Mouse (Mus musculus) right cerebral cortex, adult 2 months (tissue): ENCODE measurements around the gene Steap2.
"Not testable (repeated sequence)": the region's sequence is repeated elsewhere in the genome, so short reads cannot be mapped to it uniquely, and the experiment has no call there.

Experiments used
- DNase-seq, 2 experiments: peaks; one replicate each; pipeline ENCODE4 v3.0.0; 2021 to 2022; ENCODE audit warnings: low spot score in 2 of 2

Steap2 gene

GRCm38 (mm10) chr5:5693956-5694653 lies at the start of gene Steap2:
TSS of gene Steap2 (minus strand) at chr5:5694578.
- DNase-seq, result peak; percentile 18 to 21

- no peak for DNase-seq
Observed at GRCm38 (mm10) chr5:5734445-5734844, 40.1 kb upstream of the Steap2 start.

GRCm38 (mm10) chr5:5732858-5733257 lies 38.5 kb upstream of the Steap2 start:
- DNase-seq, result no peak

GRCm38 (mm10) chr5:5732208-5732607 lies 37.8 kb upstream of the Steap2 start:
- DNase-seq, result no peak

- no peak for DNase-seq
Observed at GRCm38 (mm10) chr5:5729904-5730303, 35.5 kb upstream of the Steap2 start.

GRCm38 (mm10) chr5:5722217-5722616 lies 27.8 kb upstream of the Steap2 start:
- DNase-seq, result no peak

GRCm38 (mm10) chr5:5711032-5711431 lies 16.7 kb upstream of the Steap2 start:
- DNase-seq, result peak in 1 of 2 experiments; percentile 7

GRCm38 (mm10) chr5:5707341-5708278 lies 13.2 kb upstream of the Steap2 start:
- no peak for DNase-seq

GRCm38 (mm10) chr5:5705019-5705418 lies 10.6 kb upstream of the Steap2 start:
- no peak for DNase-seq

- DNase-seq, result no peak
Observed at GRCm38 (mm10) chr5:5700386-5700785, 6.0 kb upstream of the Steap2 start.

GRCm38 (mm10) chr5:5698830-5699229 lies 4.5 kb upstream of the Steap2 start:
- no peak for DNase-seq

- DNase-seq, result no peak
Observed at GRCm38 (mm10) chr5:5695401-5695942, 1.1 kb upstream of the Steap2 start.

GRCm38 (mm10) chr5:5693541-5693955 lies 830 bp downstream of the Steap2 start:
- peak in 1 of 2 experiments; percentile 10 for DNase-seq

GRCm38 (mm10) chr5:5692167-5692738 lies 2.1 kb downstream of the Steap2 start:
- no peak for DNase-seq

GRCm38 (mm10) chr5:5688945-5689540 lies 5.3 kb downstream of the Steap2 start:
- no peak for DNase-seq

- no peak for DNase-seq
Observed at GRCm38 (mm10) chr5:5688228-5688627, 6.2 kb downstream of the Steap2 start.

- DNase-seq, result no peak
Observed at GRCm38 (mm10) chr5:5686973-5687372, 7.4 kb downstream of the Steap2 start.

GRCm38 (mm10) chr5:5684946-5685345 lies 9.4 kb downstream of the Steap2 start:
- DNase-seq, result not testable (repeated sequence)

- DNase-seq, result no peak
Observed at GRCm38 (mm10) chr5:5683292-5683691, 11.1 kb downstream of the Steap2 start.

- no peak for DNase-seq
Observed at GRCm38 (mm10) chr5:5679459-5679858, 14.9 kb downstream of the Steap2 start.

GRCm38 (mm10) chr5:5676082-5676481 lies 18.3 kb downstream of the Steap2 start:
- no peak for DNase-seq

GRCm38 (mm10) chr5:5668920-5669319 lies 25.5 kb downstream of the Steap2 start:
- no peak for DNase-seq
